Comparison of ENCODE assay signal across 26 mouse cellular contexts in genomic region chr2:105726657-105727056, GRCm38 (mm10). TPM values are rescaled to one million over a fixed set of nuclear protein-coding genes. Genes with fewer than 3 reads are reported as not detected.
"Had no signal": no experiment of that assay in that cellular context is flagged by ENCODE, and none has a peak within 500 bp of the region (broad histone marks: within the 10 kb centered on the region; RNA-seq: fewer than 3 reads in every experiment).

No protein-coding gene starts in this region.

- H3K9me3 ChIP-seq: kidney, embryonic 15.5 days; limb, embryonic 12.5 days; limb, embryonic 15.5 days; neural tube, embryonic 13.5 days had no signal

- H3K4me3 ChIP-seq: kidney, embryonic 15.5 days; limb, embryonic 12.5 days; limb, embryonic 15.5 days; myocyte; neural tube, embryonic 13.5 days had no signal

- H3K36me3 ChIP-seq: kidney, embryonic 15.5 days; limb, embryonic 12.5 days; limb, embryonic 15.5 days; neural tube, embryonic 13.5 days had no signal

- H3K4me1 ChIP-seq: kidney, embryonic 15.5 days; limb, embryonic 12.5 days; limb, embryonic 15.5 days; neural tube, embryonic 13.5 days had no signal

- H3K27ac ChIP-seq: kidney, embryonic 15.5 days; limb, embryonic 12.5 days; limb, embryonic 15.5 days; liver, embryonic 14.5 days; macrophage; neural tube, embryonic 13.5 days; stomach, postnatal 0 days had no signal

- DNase-seq: kidney, adult 8-10 months; kidney, postnatal 14 days; kidney, postnatal 4 days; left cerebral cortex, postnatal 4 days; liver, postnatal 0 days; lung, embryonic 14.5 days; right cerebral cortex, adult 18-20 months; right cerebral cortex, postnatal 14 days; right cerebral cortex, postnatal 4 days; thymus, adult 2 months; thymus, postnatal 14 days; thymus, postnatal 4 days had no signal

- H3K4me2 ChIP-seq: kidney, embryonic 15.5 days; limb, embryonic 12.5 days; limb, embryonic 15.5 days; liver, embryonic 11.5 days; lung, embryonic 14.5 days; neural tube, embryonic 13.5 days had no signal

- ATAC-seq: intestine, postnatal 0 days; liver, postnatal 0 days; lung, postnatal 0 days; midbrain, embryonic 16.5 days had no signal

- H3K9ac ChIP-seq: kidney, embryonic 15.5 days; limb, embryonic 12.5 days; limb, embryonic 15.5 days; liver, embryonic 14.5 days; liver, postnatal 0 days; lung, embryonic 14.5 days; neural tube, embryonic 13.5 days had no signal

- H3K27me3 ChIP-seq: kidney, embryonic 15.5 days; limb, embryonic 12.5 days; limb, embryonic 15.5 days had no signal

RNA-seq across cellular contexts. Expression of gene Pax6, which starts 58.0 kb away (rescaled TPM):
- total RNA-seq: megakaryocyte, adult 5-6 weeks; monocyte, adult 5-6 weeks had no signal
- polyA plus RNA-seq: limb, embryonic 12.5 days; liver, postnatal 0 days; lung, embryonic 14.5 days; lung, postnatal 0 days; macrophage had no signal
